Mouse (Mus musculus) inflammation-experienced regulatory T-cells, adult 6 months (primary cell): ENCODE results near the gene Ndufv1. TPM values are rescaled to one million over a fixed set of nuclear protein-coding genes. Genes with fewer than 3 reads are reported as not detected.
A peak's percentile ranks its signal among the peaks of the same experiment; 100 is the strongest.
"Not testable (repeated sequence)": the region's sequence is repeated elsewhere in the genome, so short reads cannot be mapped to it uniquely, and the experiment has no call there.

ENCODE experiments used
- ATAC-seq: one replicate; pipeline ENCODE4 v1.8.0; 2017
- polyA plus RNA-seq, 3 experiments: library from polyadenylated mRNA; unstranded; fragments of 100-300 nt; shearing (Covaris generic); gene quantifications; one replicate each; pipeline ENCODE4 v1.2.1; 2017

Ndufv1 gene
- polyA plus RNA-seq, 3 experiments from 2014 or later, result 104 to 136 (median 114) TPM

DNA sequence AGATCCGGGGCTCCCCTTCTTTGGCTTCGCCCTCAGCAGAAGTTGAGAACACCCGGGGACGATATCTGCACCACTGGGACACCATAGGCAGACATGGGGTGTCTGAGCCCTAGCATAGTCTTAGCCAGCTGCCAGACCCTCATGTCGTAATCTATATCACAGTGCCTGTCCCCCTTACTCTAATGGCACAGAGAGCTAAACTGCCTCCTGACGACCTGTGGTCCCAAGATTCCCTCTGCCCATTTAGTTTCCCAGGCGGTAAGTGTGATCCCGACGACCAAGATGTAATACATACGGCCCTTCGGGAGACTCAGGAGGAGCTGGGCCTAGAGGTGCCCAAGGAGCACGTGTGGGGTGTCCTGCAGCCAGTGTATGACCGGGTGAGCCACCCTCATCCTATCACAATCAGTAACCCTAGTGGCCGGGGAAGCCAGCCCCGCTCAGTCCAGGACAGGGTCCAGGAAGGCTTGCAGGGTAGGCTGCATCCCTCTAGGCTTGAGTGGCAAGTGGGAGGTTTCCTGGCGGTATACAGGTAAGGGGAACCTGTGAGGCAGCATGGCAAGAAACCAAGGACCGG lies 11.6 kb downstream of the Ndufv1 start:
- ATAC-seq, result no peak

DNA sequence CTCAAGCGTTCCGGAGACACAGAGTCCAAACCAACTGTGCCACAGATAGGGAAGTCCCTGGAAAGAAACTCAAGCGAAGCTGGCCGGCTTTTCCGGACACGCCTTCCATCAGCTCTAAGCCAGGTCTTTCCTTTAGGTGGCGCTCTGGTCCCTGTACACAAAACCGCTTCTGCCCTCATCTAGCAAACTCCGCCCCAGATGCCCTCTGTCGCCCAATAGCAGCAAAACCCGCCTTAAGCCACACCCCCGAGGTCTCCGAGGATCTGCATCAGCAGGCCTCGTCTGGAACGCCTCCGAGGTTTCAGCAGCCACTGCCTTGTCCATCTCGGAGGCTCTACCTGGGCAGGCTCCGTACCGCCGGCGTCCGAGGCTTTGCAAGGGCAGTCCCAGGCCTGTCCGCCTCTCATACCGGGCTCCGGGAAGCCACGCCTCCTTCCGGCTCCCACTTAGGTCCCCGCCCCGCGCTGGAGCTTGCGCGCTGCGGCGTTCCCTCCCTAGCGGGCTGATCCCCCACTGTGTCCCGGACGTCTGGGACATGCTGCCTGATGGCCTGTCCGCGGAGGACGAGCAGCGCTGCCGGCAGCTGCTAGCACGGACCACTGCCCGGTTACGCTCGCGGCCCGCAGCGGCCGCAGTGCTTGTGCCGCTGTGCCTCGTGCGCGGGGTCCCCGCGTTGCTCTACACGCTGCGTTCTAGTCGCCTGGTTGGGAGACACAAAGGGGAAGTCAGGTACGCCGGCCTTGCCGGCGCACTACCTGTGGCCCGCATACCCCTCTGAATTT lies 12.3 kb downstream of the Ndufv1 start, which contains the start of the genes Nudt8 and Gm49405:
TSS of gene Nudt8 (plus strand) at position 462 of the 782 bp plus-strand sequence.
TSS of gene Gm49405 (plus strand) at position 508 of the 782 bp plus-strand sequence.
- peak; percentile 93 for ATAC-seq

GRCm38 (mm10) chr19:3999121-3999730 lies 13.4 kb downstream of the Ndufv1 start:
- no peak for ATAC-seq

DNA sequence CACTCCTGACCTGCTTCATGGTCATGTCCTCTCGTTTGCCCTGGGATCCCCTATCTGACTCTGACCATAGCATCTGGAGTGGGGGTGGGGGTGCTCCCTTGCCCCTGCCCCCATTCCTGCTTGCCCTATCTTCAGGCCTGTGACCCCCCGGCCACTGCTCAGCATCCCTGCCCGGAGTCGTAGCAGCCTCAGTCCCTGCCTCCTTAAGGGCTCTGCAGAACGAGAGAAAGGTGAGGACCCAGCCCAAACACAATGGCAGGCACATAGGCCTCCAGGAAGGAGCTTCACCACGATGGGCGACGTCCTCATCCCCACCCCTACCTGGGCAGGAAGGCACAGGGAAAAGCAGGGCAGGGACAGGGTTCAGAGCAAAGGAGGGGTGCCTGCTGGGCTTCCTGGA lies 14.3 kb downstream of the Ndufv1 start:
- ATAC-seq, result no peak

GRCm38 (mm10) chr19:3997231-3997630 lies 15.4 kb downstream of the Ndufv1 start:
- ATAC-seq, result no peak

DNA sequence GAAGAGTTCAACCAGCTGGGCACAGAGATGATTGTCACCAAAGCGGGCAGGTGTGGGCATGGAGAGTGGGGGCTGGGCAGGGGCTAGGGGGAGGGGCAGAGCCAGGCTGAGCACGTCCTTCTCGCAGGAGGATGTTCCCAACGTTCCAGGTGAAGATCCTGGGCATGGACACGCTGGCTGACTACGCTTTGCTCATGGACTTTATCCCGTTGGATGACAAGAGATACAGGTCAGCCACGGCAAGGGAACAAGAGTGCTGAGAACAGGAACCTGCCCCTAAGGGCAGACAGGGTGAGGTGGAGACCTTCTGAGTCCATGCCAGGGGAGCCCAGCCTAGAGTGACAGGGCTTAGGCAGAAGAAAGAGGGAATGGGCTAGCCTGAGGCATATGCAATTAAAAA lies 15.9 kb downstream of the Ndufv1 start:
- no peak for ATAC-seq

DNA sequence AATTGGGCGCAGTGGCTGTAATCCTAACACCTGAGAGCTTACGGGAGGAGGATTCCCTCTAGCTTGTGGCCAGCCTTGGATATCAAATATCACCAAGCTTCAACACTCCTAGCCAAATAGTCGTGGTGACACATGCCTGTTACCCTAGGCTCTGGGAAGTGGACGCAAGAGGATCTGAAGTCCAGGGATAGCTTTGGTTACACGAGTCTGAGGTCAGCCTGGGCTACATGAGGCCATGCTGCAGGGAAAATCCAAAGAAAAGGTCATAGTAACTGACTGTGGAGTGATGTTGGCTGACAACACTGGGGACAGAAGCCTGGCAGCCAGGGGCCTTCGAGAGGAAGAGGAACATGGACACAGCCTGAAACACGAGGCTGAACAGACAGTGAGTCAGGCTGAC lies 16.5 kb downstream of the Ndufv1 start:
- no peak for ATAC-seq

GRCm38 (mm10) chr19:3995505-3995904 lies 17.1 kb downstream of the Ndufv1 start:
- no peak for ATAC-seq

GRCm38 (mm10) chr19:3994932-3995331 lies 17.7 kb downstream of the Ndufv1 start:
- no peak for ATAC-seq

GRCm38 (mm10) chr19:3992416-3992815 lies 20.2 kb downstream of the Ndufv1 start, which contains the start of gene Tbx10:
Gene Tbx10, plus strand, starts transcription at chr19:3992752.
- ATAC-seq, result no peak

- ATAC-seq, result no peak
Measured at GRCm38 (mm10) chr19:3991966-3992365, 20.6 kb downstream of the Ndufv1 start.

- ATAC-seq, result no peak
Measured at GRCm38 (mm10) chr19:3991562-3991961, 21.0 kb downstream of the Ndufv1 start.

DNA sequence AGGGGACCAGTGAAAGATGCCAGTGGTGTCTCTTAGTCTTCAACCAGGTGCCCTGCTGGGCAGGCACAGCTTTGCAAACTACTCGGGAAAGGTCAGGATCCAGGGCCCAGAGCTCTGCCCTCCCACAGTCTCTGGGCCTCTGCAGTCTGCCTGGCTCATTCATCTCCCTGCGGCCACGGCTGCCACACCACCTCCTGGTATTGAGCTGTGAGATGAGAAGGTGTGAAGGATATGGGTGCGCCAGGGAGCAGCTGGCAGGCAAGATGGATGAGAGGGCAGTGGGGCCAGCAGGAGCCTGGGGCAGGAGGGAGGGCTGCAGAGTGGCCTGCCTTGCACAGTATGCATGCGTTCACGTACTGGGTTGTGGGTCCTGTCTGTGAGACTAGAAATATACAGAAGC lies 21.8 kb downstream of the Ndufv1 start:
- ATAC-seq, result no peak

- ATAC-seq, result no peak
Measured at GRCm38 (mm10) chr19:3988750-3989149, 23.9 kb downstream of the Ndufv1 start.

DNA sequence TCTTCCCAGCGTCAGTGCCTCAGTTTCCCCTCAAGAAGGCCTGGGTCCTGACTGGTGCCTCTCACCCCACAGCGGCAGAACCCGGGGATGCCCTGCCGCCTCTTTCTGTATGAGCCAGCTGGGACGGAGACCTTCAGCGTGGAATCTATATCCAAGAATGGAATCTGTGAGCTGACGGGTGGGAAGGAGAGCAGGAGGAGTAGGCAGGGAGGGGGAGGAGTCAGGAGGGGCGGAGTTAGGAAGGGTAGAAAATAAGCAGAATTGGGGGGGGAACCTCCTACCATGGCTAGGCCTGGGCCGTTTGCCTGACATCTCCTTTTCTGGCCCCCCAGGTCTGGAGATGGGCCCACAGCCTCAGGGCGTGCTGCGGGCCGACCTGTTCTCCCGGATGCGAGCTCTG lies 24.5 kb downstream of the Ndufv1 start:
- ATAC-seq, result no peak

DNA sequence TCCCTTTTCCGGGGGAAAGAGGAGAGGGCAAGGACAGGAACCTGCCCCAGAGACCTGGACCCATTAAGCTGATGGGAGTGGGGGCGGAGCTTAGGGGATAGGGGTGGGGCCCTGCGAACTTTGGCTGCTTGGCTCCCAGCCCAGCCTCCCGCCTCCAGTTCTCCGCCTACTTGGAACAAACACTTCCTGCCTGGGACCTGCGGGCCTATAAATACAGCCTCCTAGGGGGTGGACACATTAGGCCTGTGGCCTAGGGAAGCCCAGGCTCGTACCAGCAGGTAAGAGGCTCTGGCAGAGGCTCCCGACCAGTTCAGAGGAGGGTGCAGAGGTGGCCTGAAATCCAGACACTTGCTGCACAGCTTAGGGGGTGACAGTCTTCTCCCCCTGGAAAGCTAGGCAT lies 26.3 kb downstream of the Ndufv1 start, which contains the start of gene Acy3:
TSS of gene Acy3 (plus strand) at position 237 of the 400 bp plus-strand sequence.
- ATAC-seq, result no peak

DNA sequence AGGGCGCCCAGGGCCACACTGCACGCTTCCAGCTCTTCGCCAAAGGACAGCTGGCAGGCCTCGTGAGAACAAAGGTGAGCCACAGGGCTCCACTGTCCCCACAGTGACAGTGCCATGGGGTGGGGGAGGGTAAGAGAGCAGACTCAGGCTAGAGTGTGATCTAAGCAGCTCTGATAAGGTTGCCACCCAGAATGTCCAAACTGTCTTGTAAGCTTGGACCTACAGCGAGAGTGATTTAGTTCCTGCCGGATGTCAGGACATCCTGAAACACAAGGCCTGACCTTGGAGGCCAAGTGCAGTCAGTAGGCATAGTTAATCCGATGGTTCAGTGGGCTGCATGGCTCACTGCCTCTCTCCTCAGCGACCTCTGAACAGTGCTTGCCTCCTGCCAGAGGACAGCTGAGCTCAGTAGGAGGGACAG lies 27.3 kb downstream of the Ndufv1 start:
- no peak for ATAC-seq

DNA sequence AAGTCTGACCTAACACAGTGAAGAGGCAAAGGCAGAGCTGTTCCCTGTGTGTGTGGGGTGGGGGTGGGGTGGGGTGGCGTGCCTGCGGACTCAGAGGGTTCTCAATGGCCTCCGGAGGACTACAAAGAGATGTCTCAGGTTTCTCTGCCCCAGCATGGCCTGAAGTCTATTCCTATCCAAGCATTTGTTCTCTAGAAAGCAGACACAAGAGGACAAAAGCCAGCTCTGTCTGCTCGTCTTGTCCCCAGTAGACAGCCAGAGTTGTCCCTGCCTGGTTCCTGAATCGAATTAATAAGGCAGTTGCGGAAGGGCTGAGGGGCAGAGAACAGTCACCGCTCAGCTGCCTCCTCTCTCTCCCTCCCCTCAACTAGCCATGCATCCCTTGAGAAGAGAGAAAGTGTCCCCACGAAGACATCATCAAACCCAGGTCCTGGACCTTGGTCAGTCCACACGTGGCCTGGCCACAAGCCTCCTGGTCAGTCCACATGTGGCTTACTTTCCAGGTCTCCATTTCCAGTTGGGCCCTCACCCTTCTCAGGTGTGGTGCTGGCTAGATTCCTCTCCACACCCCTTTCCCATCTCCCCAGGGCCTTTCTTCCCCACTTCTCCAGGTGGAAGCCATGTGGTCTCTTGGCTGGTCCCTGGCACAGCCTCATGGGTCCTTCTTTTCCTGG lies 28.9 kb downstream of the Ndufv1 start:
- no peak for ATAC-seq

DNA sequence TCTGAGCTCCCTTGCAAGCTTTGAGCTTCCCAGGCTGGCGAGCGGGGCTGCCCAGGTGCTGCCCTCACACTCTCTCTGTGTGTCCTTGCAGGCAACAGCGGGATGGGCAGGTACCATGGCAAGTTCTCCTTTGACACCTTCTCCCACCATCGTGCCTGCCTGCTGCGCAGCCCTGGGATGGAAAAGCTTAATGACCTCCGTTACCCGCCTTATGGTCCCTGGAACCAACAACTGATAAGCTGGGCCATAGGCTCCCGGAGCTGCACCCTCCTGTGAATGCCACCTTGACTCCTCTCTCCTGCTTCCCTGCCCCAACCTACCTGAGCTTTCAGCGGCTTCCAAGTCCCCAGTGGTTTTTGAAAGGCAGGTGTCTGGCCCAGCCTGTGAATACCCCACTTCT lies 31.7 kb downstream of the Ndufv1 start:
- ATAC-seq, result no peak

DNA sequence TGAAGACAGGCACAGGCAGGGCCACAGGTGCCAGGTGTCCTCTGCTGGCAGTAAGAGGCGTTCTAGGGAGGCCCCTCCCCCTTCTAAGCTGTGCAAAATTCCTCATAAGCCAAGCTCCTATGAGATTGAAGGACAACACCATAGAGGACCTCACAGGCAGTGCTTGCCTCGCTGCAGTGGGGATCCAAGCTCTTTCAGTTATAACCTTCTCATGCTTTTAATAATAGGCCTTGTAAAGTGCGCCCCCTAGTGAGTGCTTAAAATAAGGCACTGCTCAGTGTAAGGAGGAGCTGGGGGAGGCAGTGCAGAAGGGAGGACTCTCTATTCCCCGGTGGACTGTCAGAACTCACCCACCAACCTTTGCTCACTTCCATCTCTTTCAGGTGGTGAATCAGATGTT lies 32.3 kb downstream of the Ndufv1 start:
- peak; percentile 50 for ATAC-seq

DNA sequence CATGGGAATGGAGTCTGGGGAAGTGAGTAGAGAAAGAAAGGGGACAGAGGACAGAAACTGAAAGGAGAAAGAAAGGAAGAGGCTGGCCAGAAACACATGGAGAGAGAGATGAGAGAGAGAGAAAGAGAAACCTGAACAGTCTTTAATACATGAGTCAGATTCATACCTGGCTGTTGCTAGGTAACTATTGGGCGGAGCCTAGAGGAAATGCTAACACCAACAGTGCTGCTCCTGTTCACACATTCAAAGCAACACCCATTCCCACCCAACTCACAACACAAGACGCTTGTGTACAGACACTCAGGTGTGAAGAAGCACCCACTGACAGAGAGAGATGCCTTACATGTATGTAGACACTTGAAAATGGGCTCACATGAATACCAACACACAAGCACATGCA lies 36.7 kb downstream of the Ndufv1 start:
- no peak for ATAC-seq

DNA sequence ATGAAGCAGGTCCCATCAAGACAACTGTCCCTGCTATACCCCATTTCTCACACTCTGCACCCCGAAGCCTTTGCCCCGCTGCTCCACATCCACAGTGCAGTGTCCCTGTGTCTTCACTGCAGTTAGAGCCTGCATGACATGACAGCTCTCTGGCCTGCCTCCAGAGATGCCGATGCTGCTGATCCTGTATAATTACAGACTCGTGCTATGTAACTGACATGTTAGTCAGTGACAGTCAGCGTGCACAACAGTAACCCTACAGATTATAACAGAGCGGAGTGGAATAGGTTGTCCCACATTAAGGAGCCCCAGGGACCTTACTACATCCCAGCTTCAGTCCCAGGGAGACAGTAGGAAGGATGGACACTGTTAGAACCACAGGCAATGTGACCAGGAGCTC lies 38.0 kb downstream of the Ndufv1 start:
- ATAC-seq, result not testable (repeated sequence)

DNA sequence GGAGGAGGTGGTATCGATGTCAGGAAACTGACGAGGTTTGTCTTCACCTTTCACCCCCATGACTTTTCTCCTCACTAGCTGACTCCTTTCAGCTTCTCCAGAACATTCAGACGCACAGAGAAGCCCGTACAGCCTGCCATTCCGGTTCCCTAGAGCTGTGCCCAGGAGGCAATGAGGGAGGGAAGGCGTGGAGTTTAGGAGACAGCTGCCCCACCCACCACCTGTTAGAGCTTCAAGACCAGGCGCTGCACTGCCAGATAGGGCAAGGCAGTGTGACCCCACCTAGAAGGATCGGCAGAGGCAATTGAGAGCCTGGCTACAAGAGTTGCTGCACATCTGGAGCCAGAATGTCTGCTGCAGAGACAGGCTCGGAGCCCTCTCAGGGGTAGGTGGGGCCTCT lies 40.4 kb downstream of the Ndufv1 start, which contains the start of gene Aldh3b2:
TSS of gene Aldh3b2 (plus strand) at position 100 of the 400 bp plus-strand sequence.
- ATAC-seq, result no peak
